Mouse (Mus musculus) splenic B cell, adult 2 months (primary cell): ENCODE results near the gene Dgkz.
A peak's percentile ranks its signal among the peaks of the same experiment; 100 is the strongest.

Source experiments
- DNase-seq: peaks from one replicate; pipeline ENCODE4 v3.0.0-alpha.2; 2011; ENCODE audit warnings: low read depth, low spot score
- H3K27me3 ChIP-seq: 2 replicates; pipeline ENCODE4 v1.6.1; 2012; ENCODE audit warnings: mild to moderate bottlenecking, low read length, moderate library complexity, mixed read lengths; ENCODE audit not compliant: control insufficient read depth, poor library complexity, insufficient read depth, severe bottlenecking
- H3K36me3 ChIP-seq: 2 replicates; pipeline ENCODE4 v1.6.1; 2012; ENCODE audit warnings: mild to moderate bottlenecking, low read length, moderate library complexity, mixed read lengths; ENCODE audit not compliant: control insufficient read depth, poor library complexity, insufficient read depth, severe bottlenecking

The Dgkz gene

DNA sequence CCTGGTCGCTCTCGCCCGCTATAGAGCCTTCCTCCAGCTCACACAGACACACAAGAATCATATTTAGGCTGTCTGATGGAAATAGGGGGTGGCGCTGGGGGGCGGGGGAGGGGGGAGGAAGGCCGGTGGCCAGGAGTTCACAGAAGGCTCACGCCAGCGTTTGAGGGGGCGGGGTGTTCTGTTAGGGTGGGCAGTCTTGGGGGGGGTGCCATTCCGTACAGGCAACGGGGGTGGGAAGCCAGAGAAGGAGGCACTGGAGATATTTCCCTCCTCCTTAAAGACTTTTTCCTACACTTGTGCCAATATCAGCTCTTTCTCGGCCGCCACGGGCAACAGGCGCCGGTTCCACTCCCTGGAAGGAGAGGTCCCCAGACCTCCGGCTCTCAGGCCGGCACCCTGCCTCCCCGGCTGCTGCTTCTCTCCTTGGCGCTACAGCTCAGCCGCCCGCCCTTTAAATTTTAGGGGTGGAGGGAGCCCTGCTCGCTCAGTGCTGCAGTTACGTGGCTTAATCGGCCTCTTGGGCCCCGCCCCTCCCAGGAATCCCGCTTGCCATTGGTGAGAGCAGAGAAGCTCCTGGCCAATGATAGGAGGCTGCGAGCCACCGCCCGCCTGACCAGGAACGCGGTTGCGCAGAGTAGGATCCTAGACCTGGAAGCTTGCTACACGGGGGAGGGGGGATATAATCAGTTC is 32.4 kb upstream of the Dgkz start:
- H3K36me3 ChIP-seq = no peaks in the 10 kb centered on the region
- DNase-seq = peak; percentile 93
- H3K27me3 ChIP-seq = no peaks in the 10 kb centered on the region

DNA sequence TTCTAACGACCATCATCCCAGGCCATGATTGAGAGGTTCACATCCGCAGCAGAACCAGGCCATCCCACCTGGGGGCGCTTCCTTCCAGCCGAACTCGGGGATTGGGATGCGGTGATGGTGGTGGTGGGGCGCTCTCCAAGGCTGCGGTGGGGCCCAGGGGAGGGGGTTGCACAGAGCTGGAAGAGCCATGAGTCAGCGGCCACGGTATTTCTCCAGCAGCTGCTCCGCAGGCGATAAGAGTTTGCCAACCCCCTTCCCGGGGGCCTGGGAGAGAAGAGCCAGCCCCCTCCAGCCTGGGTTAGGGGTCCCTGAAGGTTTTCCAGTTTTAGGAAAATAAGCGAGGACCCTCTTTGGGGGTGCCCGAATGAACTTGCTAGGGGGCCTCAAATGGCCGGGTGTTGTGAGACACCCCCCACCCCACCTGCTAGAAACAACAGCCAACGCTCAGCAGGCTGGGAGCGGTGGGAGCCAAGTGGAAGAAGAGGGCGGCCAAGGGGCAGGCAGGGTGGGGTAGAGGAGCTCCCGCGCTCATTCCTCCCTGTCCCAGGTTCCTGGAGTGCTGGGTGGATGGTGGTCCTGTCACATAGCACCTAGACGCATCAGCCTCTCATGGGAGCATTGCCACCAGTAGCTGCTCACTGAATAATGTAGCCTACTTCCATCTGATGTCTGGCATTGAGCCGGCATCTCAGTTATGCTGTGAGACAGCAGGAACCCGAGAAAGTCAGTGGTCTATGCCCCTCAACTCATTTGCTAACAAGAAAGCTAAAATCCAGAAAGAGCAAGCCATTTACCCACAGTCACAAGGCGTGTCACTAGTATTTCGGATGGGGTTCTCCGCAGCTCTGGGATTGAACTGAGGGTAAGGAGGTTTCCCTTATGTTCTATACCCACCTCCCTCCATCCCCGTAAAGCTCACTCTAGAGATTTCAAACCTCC is 31.6 kb upstream of the Dgkz start:
- Histone ChIP-seq H3K36me3 (no peaks in the 10 kb centered on the region), H3K27me3 (no peaks in the 10 kb centered on the region)
- DNase-seq = no peak

DNA sequence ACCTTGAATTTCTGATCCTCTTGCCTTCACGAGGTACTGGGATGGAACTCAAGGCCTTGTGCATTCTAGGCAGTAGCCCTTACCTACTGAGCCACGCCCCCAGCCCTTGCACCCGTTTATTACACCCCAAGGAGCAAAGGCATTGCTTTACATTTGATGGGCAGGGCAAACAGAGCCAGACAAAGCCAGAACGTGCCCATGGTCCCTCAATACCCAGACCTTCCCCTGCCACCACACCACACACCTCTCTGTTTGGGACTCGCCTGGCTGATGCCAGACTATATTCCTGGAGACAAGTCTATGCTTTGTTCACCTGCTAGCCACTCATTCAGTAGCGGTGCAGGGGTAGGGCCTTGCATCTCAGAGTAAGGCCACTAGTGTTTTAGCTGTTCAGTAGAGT is 30.8 kb upstream of the Dgkz start:
- H3K27me3 ChIP-seq = no peaks in the 10 kb centered on the region
- no peak for DNase-seq
- no peaks in the 10 kb centered on the region for H3K36me3 ChIP-seq

DNA sequence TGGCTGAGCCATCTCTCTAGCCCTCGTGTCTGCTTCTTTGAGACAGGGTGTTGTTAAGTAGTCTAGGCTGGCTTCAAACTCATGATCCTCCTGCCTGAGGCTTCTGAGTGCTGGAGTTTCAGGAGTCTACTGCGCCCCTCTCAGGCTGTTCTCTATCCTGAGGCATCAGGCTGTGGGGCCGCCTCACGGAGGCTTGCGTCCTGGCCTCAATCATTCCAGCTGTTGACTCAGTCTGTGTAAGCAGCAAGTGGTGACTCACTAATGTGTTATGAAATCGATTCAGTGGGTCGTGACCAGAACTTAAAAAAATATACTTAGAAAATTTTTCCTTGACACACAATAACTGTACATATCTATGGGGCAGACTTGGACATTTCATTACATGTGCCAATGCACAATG is 29.0 kb upstream of the Dgkz start:
- DNase-seq = no peak
- Histone ChIP-seq H3K27me3 (no peaks in the 10 kb centered on the region), H3K36me3 (no peaks in the 10 kb centered on the region)

DNA sequence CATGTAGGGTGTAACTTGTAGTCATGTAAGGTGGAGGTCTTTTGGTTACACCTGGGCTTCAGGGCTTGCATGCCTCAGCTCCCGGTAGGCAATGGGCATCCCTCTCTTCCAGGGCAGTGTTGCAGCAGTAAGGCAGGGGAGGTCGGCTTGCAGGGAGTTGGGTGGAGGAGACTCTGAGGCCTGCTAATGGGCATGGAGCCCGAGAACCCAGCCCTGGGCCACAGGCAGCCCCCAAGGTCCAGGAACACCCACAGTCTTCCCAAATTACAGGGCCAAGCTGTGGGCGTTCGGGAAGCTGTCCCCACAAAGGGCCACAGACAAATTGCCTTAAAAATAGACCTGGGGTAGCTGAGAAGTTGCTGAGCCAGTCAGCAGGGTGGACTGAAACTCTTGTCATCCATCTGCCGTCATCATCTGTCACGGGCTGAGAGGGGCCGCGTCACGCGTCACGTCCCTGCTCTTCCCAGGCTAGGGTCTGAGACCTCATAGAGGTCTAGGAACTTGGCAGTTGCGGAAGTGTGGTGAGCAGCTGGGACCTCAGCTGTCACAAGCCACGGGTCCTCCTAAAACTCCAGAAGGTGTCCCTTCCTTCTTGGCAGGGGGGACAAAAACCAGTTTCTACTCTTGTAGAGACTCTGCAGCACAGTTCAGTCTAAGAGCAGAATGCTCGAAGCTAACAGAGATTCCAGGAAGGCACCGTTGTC is 22.4 kb upstream of the Dgkz start:
- Histone ChIP-seq H3K27me3 (no peaks in the 10 kb centered on the region), H3K36me3 (no peaks in the 10 kb centered on the region)
- no peak for DNase-seq

DNA sequence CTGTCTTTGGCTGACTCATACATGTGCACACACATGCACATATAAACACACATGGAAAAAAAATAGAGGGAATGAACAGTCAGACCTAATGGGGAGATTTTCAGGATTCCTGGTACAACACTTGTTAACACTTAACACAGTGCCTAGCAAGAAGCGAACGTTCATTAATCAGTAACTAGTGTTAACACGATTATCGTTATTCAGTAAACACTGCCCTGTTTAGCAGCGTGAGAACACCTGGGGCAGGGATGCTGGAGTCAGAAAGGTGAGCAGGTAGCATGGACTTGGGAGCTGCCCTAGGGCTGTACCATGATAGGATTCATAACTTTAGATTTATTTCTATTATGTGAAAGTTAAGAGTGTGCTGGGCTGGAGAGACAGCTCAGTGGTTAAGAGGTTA is 20.3 kb upstream of the Dgkz start:
- no peaks in the 10 kb centered on the region for H3K36me3 ChIP-seq
- no peaks in the 10 kb centered on the region for H3K27me3 ChIP-seq
- no peak for DNase-seq

DNA sequence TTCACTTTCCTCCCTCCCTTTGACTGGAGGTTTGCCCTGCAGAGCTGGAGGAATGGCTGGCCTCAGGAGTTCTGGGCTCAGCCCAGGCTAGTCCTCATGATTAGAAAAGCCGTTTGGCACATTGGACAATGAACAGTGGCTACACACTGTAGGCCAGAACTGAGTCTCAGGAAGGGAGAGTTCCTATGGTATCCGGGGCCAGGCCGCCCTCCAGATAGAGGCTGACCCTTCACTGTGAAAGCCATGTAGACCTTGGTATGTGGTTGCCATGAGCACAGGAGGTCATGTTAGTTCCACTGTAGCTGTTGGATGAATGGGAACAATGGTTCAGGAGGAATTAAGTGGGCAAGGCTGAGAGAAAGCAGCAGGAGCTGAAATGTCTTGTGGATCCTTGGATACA is 17.7 kb upstream of the Dgkz start:
- DNase-seq = no peak
- Histone ChIP-seq H3K36me3 (no peaks in the 10 kb centered on the region), H3K27me3 (no peaks in the 10 kb centered on the region)

DNA sequence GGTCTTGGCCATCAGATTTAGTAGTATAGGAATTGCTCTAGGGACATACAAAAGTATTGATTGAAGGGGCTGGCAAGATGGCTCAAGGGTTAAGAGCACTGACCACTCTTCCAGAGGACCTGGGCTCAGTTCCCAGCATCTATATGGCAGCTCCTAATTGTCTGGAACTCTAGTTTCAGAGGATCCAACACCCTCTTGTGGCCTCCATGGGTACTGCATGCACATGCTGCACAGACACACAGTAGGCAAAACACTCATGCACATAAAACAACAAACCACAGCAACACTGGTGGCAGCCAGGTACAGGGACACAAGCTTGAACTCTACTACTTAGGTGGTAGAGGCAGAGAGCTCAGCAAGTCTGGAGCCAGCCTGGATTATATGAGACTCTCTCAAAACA is 14.1 kb upstream of the Dgkz start:
- Histone ChIP-seq H3K27me3 (no peaks in the 10 kb centered on the region), H3K36me3 (no peaks in the 10 kb centered on the region)
- no peak for DNase-seq

DNA sequence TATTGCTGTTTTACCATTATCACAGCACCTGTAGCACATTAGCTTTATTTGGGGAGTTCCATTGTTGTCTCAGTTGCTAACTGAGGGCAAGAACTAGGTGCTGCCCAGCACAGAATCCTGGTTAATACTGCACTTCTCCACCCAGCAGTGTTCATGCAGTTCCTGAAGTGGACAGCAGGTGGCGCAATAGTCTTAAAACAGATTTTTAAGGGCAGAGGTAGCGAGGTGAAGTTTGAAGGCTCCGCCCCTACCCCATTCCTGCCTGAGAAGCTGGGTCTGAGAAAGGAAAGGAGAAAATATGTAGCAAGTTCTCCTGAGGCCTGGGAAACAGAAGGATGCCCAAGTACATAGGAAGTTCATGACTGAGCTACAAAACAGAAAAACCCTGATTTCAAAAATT is 11.9 kb upstream of the Dgkz start:
- no peaks in the 10 kb centered on the region for H3K27me3 ChIP-seq
- H3K36me3 ChIP-seq = no peaks in the 10 kb centered on the region
- DNase-seq = peak; percentile 88

DNA sequence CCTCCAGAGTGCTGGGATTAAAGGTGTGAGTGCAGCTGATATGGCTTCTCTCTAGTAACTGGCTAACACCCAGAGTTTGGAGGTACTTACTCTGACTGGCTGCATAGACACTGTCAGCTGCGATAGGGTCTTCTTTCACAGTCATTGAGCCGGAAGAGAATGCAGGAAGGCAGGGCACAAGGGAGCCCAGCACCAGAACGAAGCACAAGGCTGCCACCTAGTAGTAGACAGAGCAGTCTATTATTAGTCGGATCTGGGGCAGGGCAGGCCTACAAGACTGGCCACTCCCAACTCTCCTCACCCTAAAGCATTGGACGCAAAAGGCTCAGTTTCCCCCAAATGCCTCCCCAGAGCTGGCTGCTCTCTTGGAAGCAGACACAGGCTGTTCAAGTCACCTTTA is 10.4 kb upstream of the Dgkz start:
- H3K27me3 ChIP-seq = no peaks in the 10 kb centered on the region
- peak; percentile 62 for DNase-seq
- no peaks in the 10 kb centered on the region for H3K36me3 ChIP-seq

DNA sequence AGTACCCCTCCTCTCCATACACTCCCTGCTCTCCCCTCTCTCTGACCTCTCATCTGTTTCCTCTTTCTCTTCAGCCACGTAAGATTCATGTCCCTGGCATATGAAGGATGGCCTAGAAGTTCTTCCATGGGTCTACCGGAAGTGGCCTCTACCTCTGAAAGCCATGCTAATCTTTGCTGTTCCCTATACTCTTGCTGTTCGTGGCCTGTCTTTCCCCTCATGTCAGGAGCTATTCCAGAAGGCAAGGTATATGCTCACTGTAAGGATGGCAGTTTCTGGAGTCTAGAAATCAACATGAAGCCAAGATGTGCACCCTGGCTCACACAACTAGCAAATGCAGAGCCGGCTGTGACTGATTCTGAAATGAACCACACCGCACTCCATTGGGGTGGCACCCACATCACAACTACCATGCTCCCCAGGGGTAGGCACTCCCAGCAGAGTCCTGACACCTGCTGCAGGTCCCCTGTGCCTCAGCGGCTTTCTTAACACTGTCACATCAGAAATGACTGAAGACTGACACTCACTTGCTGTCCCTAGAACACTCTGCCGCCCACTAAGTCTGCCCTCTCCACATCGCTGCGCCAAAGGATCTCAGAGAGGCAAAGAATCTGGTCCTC is 9.4 kb upstream of the Dgkz start:
- no peaks in the 10 kb centered on the region for H3K27me3 ChIP-seq
- DNase-seq = no peak
- no peaks in the 10 kb centered on the region for H3K36me3 ChIP-seq

DNA sequence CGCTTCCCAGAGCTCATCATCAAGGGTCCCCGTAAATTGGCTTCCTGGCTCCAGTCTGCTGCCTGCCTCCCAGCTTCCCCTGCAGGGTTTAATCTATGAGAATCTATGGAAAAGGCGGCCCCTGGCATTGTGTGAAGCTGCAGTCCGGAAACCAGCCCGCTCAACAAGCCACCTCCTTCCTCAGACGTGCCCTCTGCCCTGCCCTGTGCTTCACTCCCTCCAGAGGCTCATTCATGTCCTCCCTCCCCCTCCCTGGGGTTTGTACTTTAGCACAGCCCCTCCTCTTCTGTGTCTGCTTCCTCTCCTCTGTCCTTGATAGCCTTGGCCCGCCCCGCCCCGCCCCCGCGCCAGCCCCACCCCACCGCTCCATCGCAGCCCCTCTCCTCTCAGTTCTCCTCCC is 8.8 kb upstream of the Dgkz start:
- peak; percentile 84 for DNase-seq
- H3K27me3 ChIP-seq = no peaks in the 10 kb centered on the region
- no peaks in the 10 kb centered on the region for H3K36me3 ChIP-seq

DNA sequence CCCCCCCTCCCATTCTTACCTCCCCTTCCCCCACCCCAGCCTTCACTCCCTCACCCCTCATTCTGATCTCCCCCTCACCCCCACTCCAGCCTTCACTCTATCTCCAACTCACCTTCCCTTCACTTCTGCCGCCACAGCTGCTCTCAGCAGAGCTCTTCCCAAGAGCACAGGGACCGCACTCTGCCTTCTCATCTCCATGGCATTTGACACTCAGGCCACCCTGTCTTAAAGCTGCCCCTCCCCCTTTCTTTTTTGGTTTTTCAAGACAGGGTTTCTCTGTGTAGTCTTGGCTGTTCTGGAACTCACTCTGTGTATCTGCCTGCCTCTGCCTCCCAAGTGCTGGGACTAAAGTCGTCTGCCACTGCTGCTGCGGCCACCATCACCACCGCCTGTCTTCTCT is 5.2 kb upstream of the Dgkz start:
- DNase-seq = no peak
- Histone ChIP-seq H3K36me3 (no peaks in the 10 kb centered on the region), H3K27me3 (no peaks in the 10 kb centered on the region)

DNA sequence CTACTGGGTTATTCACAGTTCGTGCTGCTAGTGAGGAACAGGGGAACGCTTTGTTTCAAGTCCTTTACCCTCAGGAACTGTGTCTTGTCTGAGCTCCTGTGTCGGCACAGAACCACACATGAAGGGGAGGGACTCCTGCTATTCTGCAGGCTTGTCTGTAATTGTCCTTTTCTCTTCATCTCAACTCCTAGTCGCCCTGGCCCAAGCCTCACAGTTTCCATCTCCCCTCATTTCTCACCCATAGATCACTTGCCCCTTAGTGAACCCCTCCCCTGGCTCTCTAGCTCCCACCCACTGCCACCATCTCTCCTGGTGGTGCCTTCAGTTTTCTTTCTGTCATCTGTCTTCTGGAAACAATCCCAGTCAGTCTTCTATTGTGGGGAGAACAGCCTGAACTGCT is 4.6 kb upstream of the Dgkz start:
- H3K27me3 ChIP-seq = no peaks in the 10 kb centered on the region
- no peaks in the 10 kb centered on the region for H3K36me3 ChIP-seq
- no peak for DNase-seq

DNA sequence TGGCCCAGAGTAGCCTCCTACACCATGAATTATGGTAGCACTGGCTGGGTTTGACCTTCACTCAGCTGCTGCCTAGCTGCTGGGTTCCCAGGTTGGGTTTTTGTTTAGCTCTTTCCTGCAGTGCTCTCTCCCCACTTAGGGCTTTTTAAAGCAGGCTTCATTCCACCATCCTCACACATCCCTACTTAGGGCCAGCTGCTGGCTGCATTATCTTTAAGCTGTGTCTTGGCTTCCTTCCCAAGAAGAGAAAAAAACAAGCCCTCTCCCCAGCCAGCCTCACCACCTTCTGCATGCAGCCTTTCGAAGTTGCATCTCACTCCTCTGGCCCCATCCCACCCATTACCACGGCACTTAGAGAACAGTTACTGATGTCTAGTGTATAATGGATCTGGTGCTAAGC is 2.9 kb upstream of the Dgkz start:
- H3K27me3 ChIP-seq = no peaks in the 10 kb centered on the region
- DNase-seq = no peak

More for the DNA sequence above, 2.9 kb upstream of the Dgkz start:
- no peaks in the 10 kb centered on the region for H3K36me3 ChIP-seq
